Mouse (Mus musculus) kidney, postnatal 25 days (tissue): Measurements from ENCODE around the gene Neurl3.
A peak's percentile ranks its signal among the peaks of the same experiment; 100 is the strongest.

Source experiments
- DNase-seq, 2 experiments: peaks; one replicate each; pipeline ENCODE4 v3.0.0; 2021; ENCODE audit warnings: mixed read lengths in 2 of 2

The Neurl3 gene

DNA sequence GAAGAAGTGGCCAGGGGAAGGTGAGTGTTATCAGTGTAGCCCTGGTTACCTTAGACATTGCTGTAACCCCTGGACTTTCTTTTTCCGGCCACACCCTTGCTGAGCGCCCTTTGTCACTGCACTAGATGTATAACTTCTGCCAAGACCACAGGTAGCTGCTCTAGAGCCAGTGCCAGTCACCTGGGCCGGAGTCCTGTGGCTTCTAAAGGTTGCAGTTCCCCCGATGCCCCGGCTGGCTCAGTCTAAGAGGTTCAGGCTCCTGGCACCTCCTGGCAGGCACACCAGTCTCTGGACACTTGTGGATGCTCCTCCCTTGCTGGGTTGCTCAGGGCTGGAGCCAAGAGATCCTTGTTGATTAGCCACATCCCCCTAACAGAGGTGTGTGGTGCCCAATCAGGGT, at the start of gene Neurl3:
TSS of gene Neurl3 (minus strand) at position 225 of the 400 bp plus-strand sequence.
- DNase-seq = no peak

DNA sequence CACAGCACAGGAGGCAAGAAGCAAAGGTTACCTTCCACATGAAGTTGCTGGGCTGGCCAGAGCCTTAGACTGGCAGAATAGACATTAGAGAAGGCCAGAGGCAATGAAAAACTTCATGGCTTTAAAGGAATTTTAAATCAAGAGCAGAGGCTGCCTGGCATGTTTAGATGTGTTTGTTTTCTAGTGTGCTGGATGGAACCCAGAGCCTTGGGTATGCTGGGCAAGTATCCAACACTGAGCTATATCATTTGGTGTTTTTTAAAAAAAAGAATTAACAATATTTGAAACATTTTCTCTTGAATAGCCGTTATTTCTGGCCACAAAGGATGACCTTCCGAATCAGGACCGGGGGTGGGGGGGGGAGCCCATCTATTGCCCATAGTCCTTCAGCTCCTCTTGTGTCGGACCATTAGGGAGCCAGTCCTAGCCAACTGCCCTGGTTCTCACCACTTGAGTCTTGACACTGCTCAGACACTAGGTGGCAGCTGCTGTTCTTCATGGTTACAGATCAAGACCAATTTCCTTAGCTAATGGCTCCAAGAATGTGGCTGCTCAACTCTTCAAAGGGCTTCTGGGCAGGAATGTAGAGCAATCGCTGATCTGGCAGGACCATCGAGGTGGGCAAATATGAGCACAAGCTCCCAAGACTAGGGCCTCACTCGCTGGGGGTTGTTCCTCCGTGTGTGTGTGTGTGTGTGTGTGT, 49.4 kb upstream of the Neurl3 start:
- peak; percentile 66 to 76 for DNase-seq

DNA sequence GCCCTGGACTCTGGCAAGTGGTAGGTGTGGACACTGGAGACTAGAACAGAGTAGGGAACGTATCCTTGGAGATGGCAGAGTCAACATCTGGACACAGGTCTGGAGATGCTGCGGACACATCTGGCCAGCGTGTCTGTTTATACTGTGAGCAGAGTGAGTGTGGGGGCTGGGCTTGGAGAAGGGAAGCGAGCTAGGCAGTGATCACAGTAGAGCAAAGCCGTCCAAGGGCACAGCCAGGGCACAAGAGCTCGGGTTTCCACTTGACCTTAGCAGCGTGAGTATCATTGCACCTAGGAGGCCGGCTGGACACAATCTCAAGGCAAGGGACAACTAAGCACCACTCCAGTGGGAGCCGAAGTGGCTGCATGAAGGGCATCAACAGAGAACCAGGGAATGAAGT, 48.6 kb upstream of the Neurl3 start:
- DNase-seq = no peak

DNA sequence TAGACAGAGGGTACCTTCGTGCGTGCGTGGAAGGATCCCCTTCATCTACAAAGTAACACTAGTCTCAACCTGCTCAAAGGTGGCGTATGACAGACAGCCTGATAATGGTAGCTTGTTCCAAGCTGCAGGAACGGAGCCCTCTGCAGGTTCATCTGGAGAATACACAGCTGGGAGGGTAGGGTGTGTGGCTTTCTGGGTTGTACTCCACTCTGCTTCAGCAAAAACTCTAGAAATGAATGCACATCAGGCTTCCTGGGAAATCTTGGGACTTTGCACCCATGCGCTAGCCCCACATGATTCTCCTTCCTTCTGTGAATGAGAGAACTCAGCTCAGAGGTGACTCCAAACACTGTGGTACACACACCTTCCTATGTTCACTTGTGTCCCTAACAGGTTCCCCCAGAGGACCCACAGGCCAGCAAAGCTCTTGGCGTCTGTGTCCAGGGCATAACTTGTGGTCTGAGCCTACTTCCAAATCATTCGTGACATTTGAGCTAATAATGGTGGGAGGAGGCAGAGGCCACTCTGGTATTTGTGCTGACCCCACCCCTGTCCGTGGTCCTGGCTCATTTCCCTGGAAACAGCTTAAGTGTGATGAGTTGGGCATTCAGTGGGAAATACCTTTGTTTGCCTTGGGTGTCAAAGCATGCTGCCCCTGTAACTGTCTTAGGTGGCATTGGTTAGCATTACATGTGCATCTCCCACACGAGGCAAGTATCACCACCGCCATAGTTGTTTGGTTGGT, 47.5 kb upstream of the Neurl3 start:
- DNase-seq = peak; percentile 38 to 59

DNA sequence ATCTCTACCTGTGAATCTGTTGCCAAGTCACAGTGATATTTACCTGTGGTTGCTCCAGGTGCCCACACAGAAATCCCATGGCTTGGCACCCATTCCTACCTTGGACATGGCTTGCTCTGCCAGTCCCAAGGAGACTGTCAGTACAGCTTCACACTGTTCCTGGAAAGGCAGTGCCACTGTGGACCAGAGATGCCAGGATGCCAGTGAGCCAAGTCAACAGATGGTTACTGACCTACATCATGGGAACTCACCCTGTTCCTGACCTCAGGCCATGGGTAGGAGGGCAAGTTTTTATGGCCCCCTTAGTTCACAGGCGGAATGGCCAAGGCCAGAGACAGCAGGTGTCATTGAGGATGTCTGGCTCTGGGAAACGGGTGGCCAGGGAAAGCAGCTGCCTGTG, 46.7 kb upstream of the Neurl3 start:
- no peak for DNase-seq

DNA sequence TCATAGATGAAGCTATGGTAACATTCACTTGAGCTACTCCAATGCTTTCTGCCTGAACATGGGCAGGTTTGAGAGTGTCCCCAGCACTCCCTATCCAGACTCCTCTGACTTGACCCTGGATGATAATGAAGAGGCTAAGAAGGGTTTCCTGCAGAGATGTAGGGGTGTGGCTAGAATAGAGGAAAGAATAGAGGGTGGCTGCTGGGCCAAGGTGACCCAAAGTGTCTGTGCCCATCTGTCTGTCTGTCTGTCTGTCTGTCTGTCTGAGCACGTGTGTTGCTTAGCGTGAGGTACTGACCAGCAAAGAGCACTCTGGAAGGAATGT, 41.3 kb upstream of the Neurl3 start:
- no peak for DNase-seq

DNA sequence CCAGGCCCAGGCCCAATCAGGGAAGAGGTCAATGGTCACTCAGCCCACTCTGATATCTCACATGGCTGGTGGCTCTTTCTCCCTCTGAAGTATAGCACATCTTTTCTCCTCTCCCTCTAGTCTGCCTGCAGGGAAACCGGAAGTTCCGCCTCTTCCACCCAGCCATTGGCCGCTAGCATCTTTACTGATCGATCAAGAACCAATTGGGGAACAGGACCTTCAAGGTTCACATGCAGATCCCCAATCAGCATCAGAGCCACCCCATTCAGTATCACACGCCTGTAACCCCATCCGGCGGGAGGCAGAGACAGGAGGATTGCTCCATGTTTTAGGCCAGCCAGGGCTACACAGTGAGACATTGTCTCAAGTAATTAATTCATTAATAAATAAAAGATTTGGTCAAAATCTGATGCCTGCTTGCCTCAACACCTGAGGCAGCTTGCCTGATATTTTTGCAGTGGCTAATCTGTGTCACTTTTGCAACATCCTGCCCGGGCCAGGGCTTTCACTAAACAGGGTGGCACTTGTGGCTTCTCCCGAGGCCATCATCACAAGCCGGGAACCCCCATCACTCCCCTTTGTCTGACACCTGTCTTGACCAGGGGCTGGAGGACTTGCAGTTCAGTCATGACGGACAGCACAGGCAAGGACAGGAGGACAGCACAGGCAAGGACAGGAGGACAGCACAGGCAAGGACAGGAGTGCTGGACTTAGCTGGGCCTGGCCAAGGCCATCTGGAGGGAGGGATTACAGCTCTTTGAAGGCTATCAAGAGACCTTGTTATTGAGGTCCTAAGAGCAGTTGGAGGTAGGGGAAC, 40.7 kb upstream of the Neurl3 start:
- peak in 1 of 2 experiments; percentile 37 for DNase-seq

DNA sequence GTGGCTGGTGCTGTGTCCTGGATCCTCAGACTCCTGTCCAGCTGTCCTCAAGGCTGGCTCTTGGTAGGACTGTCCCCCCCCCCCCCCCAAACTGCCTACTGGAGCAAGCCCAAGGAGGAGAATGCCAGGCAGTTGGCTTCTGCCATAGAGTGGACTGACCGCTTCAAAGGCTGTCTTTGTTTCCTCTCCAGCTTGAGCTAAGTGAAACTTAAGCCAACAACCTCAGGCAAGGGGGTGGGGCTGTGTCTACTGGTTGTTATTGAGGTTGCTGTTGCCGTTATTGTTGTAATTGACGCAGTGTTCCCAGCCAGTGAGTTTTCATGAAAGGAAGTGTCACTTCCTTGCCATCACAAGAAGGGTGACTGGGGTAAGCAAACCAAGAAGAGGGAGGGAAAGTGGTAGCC, 35.0 kb upstream of the Neurl3 start:
- DNase-seq = peak in 1 of 2 experiments; percentile 21

DNA sequence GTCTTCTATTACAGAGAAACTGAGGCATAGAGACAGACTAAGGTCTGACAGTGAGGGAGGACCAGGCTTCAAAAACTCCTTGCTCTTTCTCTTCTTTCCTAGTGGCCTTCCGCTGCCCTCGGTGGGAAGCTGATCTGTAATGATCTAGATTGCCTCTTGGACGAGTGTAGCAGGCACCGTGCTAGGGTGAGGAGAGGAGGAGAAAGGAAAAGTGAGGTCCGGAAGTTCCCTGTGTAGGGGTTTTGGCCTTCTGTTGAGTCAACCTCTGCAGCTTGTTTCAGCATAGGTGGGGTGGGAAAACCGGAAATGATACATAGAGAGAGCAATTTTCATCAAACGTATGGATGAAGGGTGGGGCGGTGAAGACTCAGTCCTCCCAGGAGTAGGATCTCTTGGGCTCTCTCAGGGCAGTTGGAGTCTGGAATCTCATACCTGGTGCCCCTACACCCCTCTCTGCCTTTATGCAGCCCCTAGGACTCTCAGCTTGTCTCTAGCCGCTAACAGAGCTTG, 34.5 kb upstream of the Neurl3 start:
- no peak for DNase-seq

DNA sequence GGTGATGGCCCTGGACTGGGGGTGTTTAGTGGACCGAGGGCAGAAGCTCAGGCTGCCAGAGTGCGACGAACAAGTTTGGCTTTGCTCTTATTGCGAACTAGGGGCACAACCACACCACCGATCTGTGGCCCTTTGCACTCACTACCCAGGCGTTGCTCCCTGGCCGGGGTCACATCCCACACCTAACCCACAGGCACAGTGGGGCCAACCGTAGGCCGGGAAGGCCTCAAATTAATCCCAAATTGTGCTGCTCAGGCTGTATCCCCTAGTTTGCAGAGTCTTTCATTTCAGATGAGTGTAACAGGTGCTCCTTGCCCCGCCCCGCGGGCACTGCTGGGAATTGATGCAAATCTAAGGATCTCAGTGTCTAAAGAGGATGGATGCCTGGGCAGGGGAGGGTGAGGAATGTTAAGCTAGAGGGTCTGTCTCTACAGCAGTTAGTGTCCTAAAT, 34.0 kb upstream of the Neurl3 start:
- no peak for DNase-seq

DNA sequence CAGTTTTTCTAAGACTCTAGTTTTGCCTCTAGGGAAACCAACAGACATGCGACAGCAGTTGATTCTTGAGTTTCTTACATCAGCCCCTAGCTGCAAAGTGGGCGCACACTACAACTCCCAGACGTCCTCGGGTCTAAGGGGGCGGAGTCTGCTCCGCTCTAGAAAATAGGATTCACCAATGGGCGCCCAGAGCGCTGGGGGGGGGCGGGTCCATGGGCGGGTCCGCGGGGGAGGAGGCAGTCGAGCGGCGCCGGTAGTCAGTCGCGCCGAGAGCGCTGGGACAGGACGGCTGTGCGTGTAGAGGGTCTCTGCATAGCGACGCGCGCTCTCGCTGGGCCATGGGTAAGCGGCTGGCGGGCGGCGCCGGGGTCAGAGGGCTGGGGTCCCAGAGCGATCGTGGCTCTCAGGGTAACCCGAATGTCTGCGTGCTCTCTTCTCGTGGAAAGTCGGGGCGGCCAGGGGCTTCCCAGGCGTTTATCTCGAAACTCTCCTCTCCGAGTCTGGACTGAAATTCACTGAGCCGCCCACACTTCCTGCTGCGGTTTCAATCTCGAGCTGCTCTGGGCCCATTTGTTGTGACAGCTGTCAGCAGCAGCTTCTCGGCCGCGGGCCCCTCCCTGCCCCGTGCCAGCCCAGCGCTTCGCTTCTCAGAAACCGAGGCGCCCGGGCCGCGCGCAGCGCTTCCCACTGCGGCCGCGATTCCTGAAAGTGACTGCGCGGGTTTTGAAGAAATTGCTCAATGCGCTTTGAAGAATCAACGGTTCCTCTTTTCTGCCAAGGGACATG, 33.2 kb upstream of the Neurl3 start, which contains the start of gene Arid5a:
TSS of gene Arid5a (plus strand) at position 239 of the 786 bp plus-strand sequence.
- DNase-seq = peak; percentile 94

DNA sequence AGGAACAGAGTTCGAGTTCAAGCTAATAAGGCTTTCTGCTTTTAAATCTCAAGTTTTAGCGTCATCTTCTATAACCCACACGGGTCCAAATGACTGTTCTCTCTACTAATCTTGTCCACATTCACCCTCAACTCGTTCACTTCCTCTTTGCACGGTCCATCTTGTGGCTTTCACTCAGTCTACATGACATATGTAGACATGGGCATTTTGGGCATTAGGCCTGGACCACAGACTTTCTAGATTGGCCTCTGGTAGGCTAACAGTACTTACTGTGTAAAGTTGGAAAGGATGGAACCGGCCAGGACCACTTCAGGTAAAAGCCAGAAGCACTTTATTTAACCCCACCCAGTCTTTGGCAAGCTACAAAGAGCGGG, 32.6 kb upstream of the Neurl3 start:
- DNase-seq = no peak

DNA sequence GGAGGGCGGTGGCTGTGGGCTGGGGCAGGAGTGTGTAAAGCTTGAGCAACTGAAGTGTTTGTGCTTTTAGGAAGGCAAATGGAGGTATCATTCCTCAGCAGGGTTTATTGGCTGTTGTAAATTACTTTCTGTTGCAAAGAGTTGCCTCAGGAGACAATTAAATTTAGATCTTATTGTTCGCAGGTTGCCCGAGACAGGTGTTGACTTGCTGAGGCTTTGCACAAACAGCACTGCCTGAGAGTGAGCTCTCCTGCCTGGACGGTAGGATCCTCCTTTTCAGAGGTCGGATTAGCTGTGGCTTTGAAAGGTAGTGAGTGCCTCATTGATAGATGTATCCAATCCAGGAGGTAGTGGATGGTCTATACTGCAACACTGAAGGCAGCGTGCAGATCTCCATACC, 31.6 kb upstream of the Neurl3 start:
- DNase-seq = no peak

DNA sequence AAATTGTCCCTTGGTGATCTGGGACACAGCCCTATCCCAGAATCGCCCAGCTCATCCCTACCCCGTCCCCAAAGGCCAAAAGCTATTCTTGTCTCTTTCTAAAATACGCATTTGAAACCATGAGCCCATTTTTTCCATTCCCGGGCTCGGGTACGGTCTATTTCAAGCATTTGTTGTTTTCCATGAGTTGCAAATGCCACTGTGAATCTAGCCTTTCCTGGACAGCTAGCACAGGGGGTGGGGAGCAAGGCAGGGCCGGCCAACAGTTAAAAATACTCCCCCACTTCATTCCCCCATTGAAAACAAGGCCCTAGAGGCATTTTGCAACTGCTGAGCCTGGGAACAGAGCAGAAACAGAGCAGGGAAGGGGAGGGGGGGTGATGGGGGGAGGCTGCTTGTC, 30.3 kb upstream of the Neurl3 start:
- no peak for DNase-seq

DNA sequence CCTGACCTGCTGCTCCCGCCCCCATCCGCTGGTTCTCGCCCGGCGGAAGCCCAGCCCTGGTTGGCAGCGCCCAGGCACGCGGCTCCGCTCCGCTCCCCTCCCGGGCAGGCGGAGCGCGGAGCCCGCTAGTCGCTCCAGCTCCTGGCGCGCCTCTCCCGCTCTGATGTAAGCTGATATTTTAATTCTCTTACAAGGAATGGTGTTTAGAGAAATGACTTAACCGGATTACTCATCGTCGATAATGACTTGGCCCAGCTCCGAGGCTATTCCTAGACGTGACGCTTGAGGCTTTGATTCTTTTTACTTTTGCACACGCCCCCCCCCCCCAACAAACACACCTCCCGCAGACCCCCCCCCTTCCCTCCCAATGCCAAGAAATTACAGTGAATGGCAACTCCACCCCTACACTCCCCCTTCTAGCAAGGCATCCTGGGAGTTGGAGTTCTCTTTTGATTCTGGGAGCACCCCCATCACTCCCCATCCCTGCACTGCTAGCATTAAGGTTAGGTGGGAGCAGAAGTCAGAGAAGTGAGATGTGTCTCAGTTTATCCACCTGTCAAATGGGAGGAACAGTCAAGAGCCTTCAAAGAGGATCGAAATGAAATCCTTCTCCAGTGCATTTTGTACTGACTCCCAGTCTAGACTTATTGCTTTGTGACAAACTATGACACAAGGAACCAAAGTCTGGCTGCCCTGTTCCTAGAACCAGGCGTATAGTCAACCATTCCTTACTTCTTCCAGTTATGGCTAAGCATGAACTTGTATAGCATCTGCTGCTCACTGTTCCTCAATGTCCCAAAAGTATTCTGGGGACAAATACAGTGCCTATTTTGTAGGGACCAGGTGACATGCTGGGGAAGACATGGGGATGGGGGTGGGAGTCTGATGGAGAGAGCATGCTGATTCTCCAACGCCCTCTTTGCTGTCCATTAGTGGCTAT, 29.2 kb upstream of the Neurl3 start:
- peak; percentile 57 to 74 for DNase-seq

DNA sequence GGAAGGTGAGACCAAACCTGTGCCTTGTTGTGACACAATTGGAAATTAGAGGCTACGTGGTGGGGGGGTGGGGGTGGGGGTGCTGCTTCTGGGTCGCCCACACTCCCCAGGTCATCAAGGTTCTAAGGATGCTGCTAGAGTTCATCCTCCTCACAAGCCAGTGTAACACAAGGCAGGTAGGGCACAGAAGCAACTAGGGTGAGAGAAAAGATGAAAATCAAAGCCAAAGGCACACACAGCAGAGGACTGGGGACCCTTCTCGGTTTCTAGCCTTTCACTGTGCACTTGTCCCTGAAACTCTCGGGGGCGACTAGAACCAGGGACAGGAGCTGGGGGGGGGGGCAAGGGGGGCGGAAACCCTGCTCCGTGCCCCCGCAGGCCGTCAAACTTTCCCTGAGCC, 28.5 kb upstream of the Neurl3 start:
- no peak for DNase-seq

DNA sequence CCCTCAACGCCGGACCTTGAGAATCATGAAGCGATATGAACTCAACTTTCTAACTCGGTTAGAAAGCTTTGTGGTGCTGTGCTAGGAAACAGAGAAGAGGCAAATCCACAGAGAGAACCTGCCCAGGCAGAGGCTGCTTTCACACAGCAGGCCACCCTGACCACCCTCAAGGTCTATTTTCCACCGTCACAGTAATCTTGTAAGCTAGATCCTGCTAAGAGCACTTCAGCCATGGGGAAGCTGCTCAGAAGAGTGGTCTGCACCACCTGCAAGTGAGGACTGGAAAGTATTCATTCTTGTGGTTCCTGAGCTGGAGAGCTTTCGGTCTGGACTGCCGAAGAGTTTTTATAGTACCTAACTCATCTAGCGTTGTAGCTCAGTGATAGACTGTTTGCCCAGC, 27.8 kb upstream of the Neurl3 start:
- DNase-seq = no peak

DNA sequence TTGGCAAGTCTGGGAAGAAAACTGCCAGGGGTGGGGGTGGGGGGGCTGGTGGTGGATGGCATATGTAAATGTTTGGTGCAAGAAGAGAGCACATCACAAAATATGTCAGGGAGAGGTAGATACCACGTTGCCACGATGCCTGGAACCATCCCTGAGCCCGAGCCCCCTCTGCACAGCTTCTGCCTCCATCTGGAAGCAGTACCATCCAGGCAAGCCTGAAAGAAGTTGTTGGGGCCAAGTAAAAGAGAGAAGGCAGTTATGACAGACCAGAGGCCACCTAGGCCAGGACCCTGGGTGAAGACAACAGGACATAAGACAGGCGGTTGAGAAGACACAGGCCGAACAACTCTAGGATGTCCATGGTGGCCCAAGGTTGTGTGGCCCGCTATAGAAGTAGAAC, 26.0 kb upstream of the Neurl3 start:
- DNase-seq = no peak

DNA sequence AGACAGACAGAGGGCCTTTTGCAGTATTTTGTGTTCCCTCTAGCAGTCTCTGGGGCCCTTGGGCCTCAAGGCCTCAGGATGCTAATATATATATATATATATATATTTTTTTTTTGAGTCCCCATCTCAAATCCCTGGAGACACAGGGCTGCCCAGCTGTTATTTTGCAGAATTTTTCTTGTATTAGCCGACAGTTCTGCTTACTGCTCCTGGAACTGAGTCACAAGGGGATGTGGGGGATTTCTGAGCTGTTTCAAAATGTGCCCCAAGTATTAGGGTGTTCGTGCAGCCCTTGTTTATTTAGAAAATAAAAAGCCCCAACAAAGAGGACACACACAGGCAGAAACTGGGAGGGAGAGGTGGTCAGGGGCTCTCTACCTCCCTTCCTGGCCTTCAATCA, 25.2 kb upstream of the Neurl3 start:
- no peak for DNase-seq

DNA sequence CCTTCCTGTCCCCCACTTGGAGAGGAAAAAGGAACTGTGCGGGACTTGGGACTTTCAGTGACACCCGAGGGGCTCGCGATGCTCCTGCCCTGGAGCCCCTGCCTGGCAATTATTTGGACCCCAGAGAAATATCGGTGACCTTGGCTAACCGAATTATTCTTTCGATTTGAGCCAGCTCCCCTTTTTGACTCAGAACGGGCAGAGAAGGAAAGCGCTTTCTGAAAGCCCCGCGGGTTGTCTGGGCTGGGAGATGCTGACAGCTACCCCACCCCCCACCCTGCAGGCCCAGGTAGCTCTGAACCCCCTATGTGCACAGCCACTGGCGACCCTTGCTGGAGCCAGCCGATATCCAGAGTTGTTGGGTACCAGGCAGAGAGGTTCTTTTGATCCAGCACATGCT, 24.6 kb upstream of the Neurl3 start:
- no peak for DNase-seq

DNA sequence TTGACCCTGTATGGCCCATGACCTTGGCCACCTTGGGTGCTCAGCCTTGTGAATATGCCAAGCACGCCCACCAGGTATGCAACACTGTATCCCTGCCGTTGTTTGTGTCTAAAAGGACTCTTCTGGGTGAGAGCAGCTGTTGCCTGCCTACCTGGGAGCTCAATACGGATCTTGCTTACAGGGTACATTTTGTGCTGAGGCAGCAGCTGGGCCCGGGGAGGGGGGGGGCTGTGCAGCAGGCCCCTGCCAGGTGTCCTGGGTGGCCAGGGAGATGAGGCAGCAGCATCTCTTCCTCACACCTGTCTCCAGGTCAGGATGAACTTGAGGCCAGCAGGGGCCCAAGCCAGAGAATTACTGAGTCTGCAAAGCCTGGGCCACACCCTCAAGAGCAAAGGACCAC, 23.6 kb upstream of the Neurl3 start:
- DNase-seq = no peak
